Mouse (Mus musculus) kidney, adult 2 months (tissue): ENCODE data around the gene Zc3h10.
"Not testable (repeated sequence)": the region's sequence is repeated elsewhere in the genome, so short reads cannot be mapped to it uniquely, and the experiment has no call there.

Experiments
- CTCF ChIP-seq: fragments of 200-500 bp; conservative IDR thresholded peaks from 2 replicates; pipeline ENCODE4 v1.5.1; 2011; ENCODE audit warnings: low read depth, mild to moderate bottlenecking, control low read depth, low read length, moderate library complexity, mixed read lengths; ENCODE audit not compliant: insufficient read depth, insufficient read length
- POLR2A ChIP-seq: fragments of 200-500 bp; IDR thresholded peaks from one replicate; pipeline ENCODE4 v1.6.1; 2011; ENCODE audit warnings: low read depth, low read length, control low read depth

DNA sequence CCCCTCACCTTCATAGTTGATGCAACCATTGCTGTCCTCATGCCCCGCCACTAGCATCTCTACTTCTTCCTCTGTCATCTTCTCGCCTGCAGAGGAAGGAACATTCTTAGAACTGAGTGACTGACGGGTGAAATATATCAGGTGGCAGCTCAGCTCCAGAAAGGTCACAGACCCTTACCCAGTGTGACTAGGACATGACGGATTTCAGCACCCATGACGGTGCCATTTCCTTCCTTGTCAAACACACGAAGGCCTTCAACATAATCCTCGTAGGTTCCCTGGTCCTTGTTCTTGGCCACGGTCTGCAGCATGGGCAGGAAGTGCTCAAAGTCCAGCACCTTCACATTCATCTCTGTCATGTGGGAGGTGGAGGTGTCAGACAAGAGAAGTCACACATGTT lies 55.5 kb downstream of the Zc3h10 start:
- not testable (repeated sequence) for TF ChIP-seq CTCF, POLR2A
